Mouse (Mus musculus): ENCODE data around the gene Sowahc. TPM values are rescaled to one million over a fixed set of nuclear protein-coding genes. Genes with fewer than 3 reads are reported as not detected.
A peak's percentile ranks its signal among the peaks of the same experiment; 100 is the strongest.

Gene Sowahc
- polyA plus RNA-seq, 1 experiment from 2014 or later, result 10.2 TPM

- peak; percentile 36 for DNase-seq (ENCODE audit: low spot score)
These were observed 733 bp downstream of the Sowahc start for GRCm38 (mm10) chr10:59222271-59223101.

GRCm38 (mm10) chr10:59223301-59223700 lies 1.5 kb downstream of the Sowahc start:
- H3K36me3 ChIP-seq (ENCODE audit: control insufficient read depth, insufficient read depth, low read length), result no peaks in the 10 kb centered on the region
- no peak overlapping the region for H3K27ac ChIP-seq (replicated peaks; ENCODE audit: low read depth, low read length)
- H3K27me3 ChIP-seq (ENCODE audit: control insufficient read depth, insufficient read depth, low read length), result no peaks in the 10 kb centered on the region
- H3K9ac ChIP-seq (ENCODE audit: low read length), result peak overlapping the region; percentile 12; the same call in 1 of the 2 replicates
- peak overlapping the region; percentile 83 for H3K4me3 ChIP-seq (ENCODE audit: low read depth, low read length)
- peak; percentile 24 for DNase-seq (ENCODE audit: low spot score)
- peak overlapping the region; percentile 95 for H3K4me2 ChIP-seq (ENCODE audit: low read depth, severe bottlenecking)
- WGBS, result 33% methylated on average over 14 of the region's 14 CpGs
- no peaks in the 10 kb centered on the region for H3K9me3 ChIP-seq (ENCODE audit: control insufficient read depth, low read length)
- H3K4me1 ChIP-seq (ENCODE audit: control insufficient read depth, insufficient read depth, low read length), result no peaks in the 10 kb centered on the region
- no peak for ATAC-seq (ENCODE audit: insufficient number of reproducible peaks, low FRiP score, low TSS enrichment, low read depth)

More at GRCm38 (mm10) chr10:59222271-59223101, 733 bp downstream of the Sowahc start:
- Histone ChIP-seq H3K27ac (replicated peaks; ENCODE audit: low read depth, low read length) (peak overlapping the region; percentile 89; the same call in 1 of the 2 replicates), H3K36me3 (ENCODE audit: control insufficient read depth, insufficient read depth, low read length) (no peaks in the 10 kb centered on the region), H3K4me2 (ENCODE audit: low read depth, severe bottlenecking) (peak overlapping the region; percentile 95), H3K9me3 (ENCODE audit: control insufficient read depth, low read length) (no peaks in the 10 kb centered on the region), H3K9ac (ENCODE audit: low read length) (peak overlapping the region; percentile 93), H3K4me1 (ENCODE audit: control insufficient read depth, insufficient read depth, low read length) (no peaks in the 10 kb centered on the region), H3K4me3 (ENCODE audit: low read depth, low read length) (peak overlapping the region; percentile 83), H3K27me3 (ENCODE audit: control insufficient read depth, insufficient read depth, low read length) (no peaks in the 10 kb centered on the region)
- peak; percentile 36 for ATAC-seq (ENCODE audit: insufficient number of reproducible peaks, low FRiP score, low TSS enrichment, low read depth)
- WGBS, result 2% methylated on average over 48 of the region's 49 CpGs

GRCm38 (mm10) chr10:59223890-59224289 lies 2.1 kb downstream of the Sowahc start:
- H3K27me3 ChIP-seq (ENCODE audit: control insufficient read depth, insufficient read depth, low read length), result no peaks in the 10 kb centered on the region
- H3K27ac ChIP-seq (replicated peaks; ENCODE audit: low read depth, low read length), result no peak overlapping the region
- H3K4me1 ChIP-seq (ENCODE audit: control insufficient read depth, insufficient read depth, low read length), result no peaks in the 10 kb centered on the region
- H3K9me3 ChIP-seq (ENCODE audit: control insufficient read depth, low read length), result no peaks in the 10 kb centered on the region
- H3K9ac ChIP-seq (ENCODE audit: low read length), result no peak overlapping the region
- peak overlapping the region; percentile 95; the same call in 1 of the 2 replicates for H3K4me2 ChIP-seq (ENCODE audit: low read depth, severe bottlenecking)
- 63% methylated on average over 4 of the region's 4 CpGs for WGBS
- DNase-seq (ENCODE audit: low spot score), result no peak
- no peaks in the 10 kb centered on the region for H3K36me3 ChIP-seq (ENCODE audit: control insufficient read depth, insufficient read depth, low read length)
- H3K4me3 ChIP-seq (ENCODE audit: low read depth, low read length), result no peak overlapping the region
- ATAC-seq (ENCODE audit: insufficient number of reproducible peaks, low FRiP score, low TSS enrichment, low read depth), result no peak

GRCm38 (mm10) chr10:59225137-59225536 lies 3.4 kb downstream of the Sowahc start:
- Histone ChIP-seq H3K36me3 (ENCODE audit: control insufficient read depth, insufficient read depth, low read length) (no peaks in the 10 kb centered on the region), H3K4me3 (ENCODE audit: low read depth, low read length) (no peak overlapping the region), H3K9me3 (ENCODE audit: control insufficient read depth, low read length) (no peaks in the 10 kb centered on the region), H3K27me3 (ENCODE audit: control insufficient read depth, insufficient read depth, low read length) (no peaks in the 10 kb centered on the region), H3K4me2 (ENCODE audit: low read depth, severe bottlenecking) (no peak overlapping the region), H3K9ac (ENCODE audit: low read length) (no peak overlapping the region), H3K4me1 (ENCODE audit: control insufficient read depth, insufficient read depth, low read length) (no peaks in the 10 kb centered on the region), H3K27ac (replicated peaks; ENCODE audit: low read depth, low read length) (no peak overlapping the region)
- 88% methylated on average over 2 of the region's 2 CpGs for WGBS
- no peak for DNase-seq (ENCODE audit: low spot score)
- no peak for ATAC-seq (ENCODE audit: insufficient number of reproducible peaks, low FRiP score, low TSS enrichment, low read depth)

GRCm38 (mm10) chr10:59229205-59229820 lies 7.6 kb downstream of the Sowahc start:
- no peaks in the 10 kb centered on the region for H3K36me3 ChIP-seq (ENCODE audit: control insufficient read depth, insufficient read depth, low read length)
- H3K9ac ChIP-seq (ENCODE audit: low read length), result no peak overlapping the region
- no peak overlapping the region for H3K4me2 ChIP-seq (ENCODE audit: low read depth, severe bottlenecking)
- no peaks in the 10 kb centered on the region for H3K27me3 ChIP-seq (ENCODE audit: control insufficient read depth, insufficient read depth, low read length)
- no peaks in the 10 kb centered on the region for H3K4me1 ChIP-seq (ENCODE audit: control insufficient read depth, insufficient read depth, low read length)
- no peak overlapping the region for H3K4me3 ChIP-seq (ENCODE audit: low read depth, low read length)
- H3K27ac ChIP-seq (replicated peaks; ENCODE audit: low read depth, low read length), result no peak overlapping the region
- no peak for ATAC-seq (ENCODE audit: insufficient number of reproducible peaks, low FRiP score, low TSS enrichment, low read depth)
- no peaks in the 10 kb centered on the region for H3K9me3 ChIP-seq (ENCODE audit: control insufficient read depth, low read length)
- DNase-seq (ENCODE audit: low spot score), result no peak
- 84% methylated on average over 4 of the region's 4 CpGs for WGBS

- no peaks in the 10 kb centered on the region for H3K4me1 ChIP-seq (ENCODE audit: control insufficient read depth, insufficient read depth, low read length)
- no peaks in the 10 kb centered on the region for H3K27me3 ChIP-seq (ENCODE audit: control insufficient read depth, insufficient read depth, low read length)
- H3K27ac ChIP-seq (replicated peaks; ENCODE audit: low read depth, low read length), result no peak overlapping the region
- no peaks in the 10 kb centered on the region for H3K9me3 ChIP-seq (ENCODE audit: control insufficient read depth, low read length)
- no peak overlapping the region for H3K4me2 ChIP-seq (ENCODE audit: low read depth, severe bottlenecking)
- ATAC-seq (ENCODE audit: insufficient number of reproducible peaks, low FRiP score, low TSS enrichment, low read depth) (no peak), DNase-seq (ENCODE audit: low spot score) (no peak)
- 91% methylated on average over 2 of the region's 2 CpGs for WGBS
- no peak overlapping the region for H3K4me3 ChIP-seq (ENCODE audit: low read depth, low read length)
- H3K36me3 ChIP-seq (ENCODE audit: control insufficient read depth, insufficient read depth, low read length), result no peaks in the 10 kb centered on the region
- H3K9ac ChIP-seq (ENCODE audit: low read length), result no peak overlapping the region
These were observed 13.5 kb downstream of the Sowahc start for GRCm38 (mm10) chr10:59235227-59235626.

- DNase-seq (ENCODE audit: low spot score), result no peak
- H3K4me2 ChIP-seq (ENCODE audit: low read depth, severe bottlenecking), result no peak overlapping the region
- no peak overlapping the region for H3K9ac ChIP-seq (ENCODE audit: low read length)
- no peak for ATAC-seq (ENCODE audit: insufficient number of reproducible peaks, low FRiP score, low TSS enrichment, low read depth)
- 44% methylated on average over 4 of the region's 4 CpGs for WGBS
- H3K9me3 ChIP-seq (ENCODE audit: control insufficient read depth, low read length), result no peaks in the 10 kb centered on the region
- no peaks in the 10 kb centered on the region for H3K27me3 ChIP-seq (ENCODE audit: control insufficient read depth, insufficient read depth, low read length)
- H3K4me3 ChIP-seq (ENCODE audit: low read depth, low read length), result no peak overlapping the region
- H3K36me3 ChIP-seq (ENCODE audit: control insufficient read depth, insufficient read depth, low read length), result no peaks in the 10 kb centered on the region
- no peaks in the 10 kb centered on the region for H3K4me1 ChIP-seq (ENCODE audit: control insufficient read depth, insufficient read depth, low read length)
- H3K27ac ChIP-seq (replicated peaks; ENCODE audit: low read depth, low read length), result no peak overlapping the region
These were observed 14.1 kb downstream of the Sowahc start for GRCm38 (mm10) chr10:59235847-59236246.

- whole genome bisulfite sequencing, result 85% methylated on average over 6 of the region's 6 CpGs
- Histone ChIP-seq H3K36me3 (ENCODE audit: control insufficient read depth, insufficient read depth, low read length) (no peaks in the 10 kb centered on the region), H3K4me1 (ENCODE audit: control insufficient read depth, insufficient read depth, low read length) (no peaks in the 10 kb centered on the region), H3K4me3 (ENCODE audit: low read depth, low read length) (no peak overlapping the region), H3K9me3 (ENCODE audit: control insufficient read depth, low read length) (no peaks in the 10 kb centered on the region), H3K27me3 (ENCODE audit: control insufficient read depth, insufficient read depth, low read length) (no peaks in the 10 kb centered on the region), H3K4me2 (ENCODE audit: low read depth, severe bottlenecking) (no peak overlapping the region), H3K27ac (replicated peaks; ENCODE audit: low read depth, low read length) (no peak overlapping the region), H3K9ac (ENCODE audit: low read length) (no peak overlapping the region)
- DNase-seq (ENCODE audit: low spot score) (no peak), ATAC-seq (ENCODE audit: insufficient number of reproducible peaks, low FRiP score, low TSS enrichment, low read depth) (no peak)
These were observed 14.7 kb downstream of the Sowahc start for GRCm38 (mm10) chr10:59236486-59236885.

All from limb, embryonic 11.5 days (tissue).